Mouse (Mus musculus) ES-Bruce4 (cell line): Measurements from ENCODE around the gene Hnrnpa0. TPM values are rescaled to one million over a fixed set of nuclear protein-coding genes. Genes with fewer than 3 reads are reported as not detected.

ENCODE experiments used
- H3K27ac ChIP-seq: 2 replicates; pipeline ENCODE4 v1.5.1; 2012; ENCODE audit warnings: low read length, inconsistent platforms; ENCODE audit not compliant: insufficient read depth
- H3K27me3 ChIP-seq: 2 replicates; pipeline ENCODE4 v1.6.1; 2012; ENCODE audit warnings: mild to moderate bottlenecking, low read length, inconsistent platforms; ENCODE audit not compliant: control insufficient read depth, poor library complexity, insufficient read depth, severe bottlenecking
- H3K36me3 ChIP-seq: 2 replicates; pipeline ENCODE4 v1.6.1; 2012; ENCODE audit warnings: inconsistent platforms, mild to moderate bottlenecking, low read length, moderate library complexity; ENCODE audit not compliant: control insufficient read depth, poor library complexity, insufficient read depth, severe bottlenecking
- H3K4me1 ChIP-seq: one replicate; pipeline ENCODE4 v1.8.1; 2011; ENCODE audit warnings: low read length; ENCODE audit not compliant: control insufficient read depth, insufficient read depth
- H3K4me3 ChIP-seq: 2 replicates; pipeline ENCODE4 v1.5.1; 2011; ENCODE audit warnings: low read depth, mild to moderate bottlenecking, low read length
- H3K9ac ChIP-seq: 2 replicates; pipeline ENCODE4 v1.6.1; 2012; ENCODE audit warnings: low read depth, mild to moderate bottlenecking, inconsistent platforms; ENCODE audit not compliant: poor library complexity, severe bottlenecking
- H3K9me3 ChIP-seq: replicated peaks from 2 replicates; pipeline ENCODE4 v1.6.1; 2012; ENCODE audit warnings: mild to moderate bottlenecking, low read length, inconsistent platforms; ENCODE audit not compliant: control insufficient read depth, poor library complexity, insufficient read depth, severe bottlenecking
- CTCF ChIP-seq: IDR thresholded peaks from one replicate; pipeline ENCODE4 v1.8.1; 2011; ENCODE audit warnings: low read depth, low read length
- EP300 ChIP-seq: IDR thresholded peaks from 2 replicates; pipeline ENCODE4 v1.6.1; 2011; ENCODE audit warnings: low read depth, low read length; ENCODE audit not compliant: insufficient read depth
- POLR2A ChIP-seq: IDR thresholded peaks from one replicate; pipeline ENCODE4 v1.8.1; 2011; ENCODE audit warnings: low read length; ENCODE audit not compliant: insufficient read depth
- polyA plus RNA-seq: library from polyadenylated mRNA; stranded (reverse); fragments of >200 nt; gene quantifications from 2 replicates; pipeline ENCODE4 v1.2.4, GENCODE M21; 2011; ENCODE audit warnings: low read depth; ENCODE audit not compliant: missing spikeins, insufficient read depth, insufficient read length

Hnrnpa0 gene
- polyA plus RNA-seq, 1 experiment, result 166 TPM

GRCm38 (mm10) chr13:58123381-58123780, 5.0 kb downstream of the Hnrnpa0 start:
- TF ChIP-seq CTCF (no peak), POLR2A (no peak), EP300 (no peak)
- no peaks in the 10 kb centered on the region for H3K27me3 ChIP-seq
- H3K36me3 ChIP-seq, result peaks cover 17% of the 10 kb centered on the region
- H3K27ac ChIP-seq, result no peak overlapping the region
- no peaks in the 10 kb centered on the region for H3K9me3 ChIP-seq
- H3K4me1 ChIP-seq, result no peaks in the 10 kb centered on the region
- no peak overlapping the region for H3K9ac ChIP-seq
- no peak overlapping the region for H3K4me3 ChIP-seq

GRCm38 (mm10) chr13:58122786-58123297, 5.5 kb downstream of the Hnrnpa0 start:
- H3K9me3 ChIP-seq, result no peaks in the 10 kb centered on the region
- TF ChIP-seq CTCF, result no peak
- no peak for TF ChIP-seq EP300
- TF ChIP-seq POLR2A, result no peak

GRCm38 (mm10) chr13:58117318-58118017, 10.9 kb downstream of the Hnrnpa0 start:
- Histone ChIP-seq H3K36me3 (no peaks in the 10 kb centered on the region), H3K27me3 (no peaks in the 10 kb centered on the region)
- TF ChIP-seq CTCF, result peak; percentile 69
- no peak for TF ChIP-seq POLR2A
- no peak for TF ChIP-seq EP300

More at GRCm38 (mm10) chr13:58122786-58123297, 5.5 kb downstream of the Hnrnpa0 start:
- H3K36me3 ChIP-seq, result peaks cover 17% of the 10 kb centered on the region
- H3K4me3 ChIP-seq, result no peak overlapping the region
- no peak overlapping the region for H3K27ac ChIP-seq
- H3K4me1 ChIP-seq, result no peaks in the 10 kb centered on the region
- H3K27me3 ChIP-seq, result no peaks in the 10 kb centered on the region
- no peak overlapping the region for H3K9ac ChIP-seq

GRCm38 (mm10) chr13:58116801-58117200, 11.6 kb downstream of the Hnrnpa0 start:
- H3K4me3 ChIP-seq, result no peak overlapping the region
- H3K4me1 ChIP-seq, result peaks cover 2% of the 10 kb centered on the region
- no peaks in the 10 kb centered on the region for H3K36me3 ChIP-seq
- no peak for TF ChIP-seq POLR2A
- TF ChIP-seq EP300, result no peak
- no peak for TF ChIP-seq CTCF
- no peaks in the 10 kb centered on the region for H3K27me3 ChIP-seq
- H3K9ac ChIP-seq, result no peak overlapping the region
- no peaks in the 10 kb centered on the region for H3K9me3 ChIP-seq
- no peak overlapping the region for H3K27ac ChIP-seq

More at GRCm38 (mm10) chr13:58117318-58118017, 10.9 kb downstream of the Hnrnpa0 start:
- H3K27ac ChIP-seq, result no peak overlapping the region
- H3K4me3 ChIP-seq, result no peak overlapping the region
- H3K4me1 ChIP-seq, result peaks cover 2% of the 10 kb centered on the region
- H3K9me3 ChIP-seq, result no peaks in the 10 kb centered on the region
- H3K9ac ChIP-seq, result no peak overlapping the region

DNA sequence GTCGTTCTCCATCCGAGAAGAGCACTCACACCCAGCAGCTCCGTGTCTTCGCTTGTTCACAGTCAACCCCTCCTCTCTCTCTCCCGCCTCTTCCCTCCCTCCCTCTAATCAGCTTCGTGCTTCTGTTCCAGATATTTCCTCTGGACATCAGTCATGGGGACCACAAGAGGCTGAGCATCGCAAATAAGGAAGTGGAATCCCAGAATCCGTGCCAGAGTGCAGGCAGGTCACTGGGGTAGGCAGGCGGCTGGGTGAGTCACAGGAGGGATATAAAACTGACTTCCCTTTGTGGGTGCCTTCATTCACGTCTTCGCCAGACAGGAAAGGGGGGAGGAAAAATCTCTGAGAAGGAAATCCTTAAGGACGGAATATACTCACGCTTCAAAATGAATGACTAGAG, 13.1 kb downstream of the Hnrnpa0 start:
- no peak overlapping the region for H3K4me3 ChIP-seq
- H3K27me3 ChIP-seq, result no peaks in the 10 kb centered on the region
- no peak overlapping the region for H3K27ac ChIP-seq
- no peak for TF ChIP-seq EP300
- no peak for TF ChIP-seq POLR2A
- TF ChIP-seq CTCF, result no peak
- H3K9ac ChIP-seq, result no peak overlapping the region
- peaks cover 2% of the 10 kb centered on the region for H3K4me1 ChIP-seq
- H3K9me3 ChIP-seq, result no peaks in the 10 kb centered on the region
- H3K36me3 ChIP-seq, result no peaks in the 10 kb centered on the region

DNA sequence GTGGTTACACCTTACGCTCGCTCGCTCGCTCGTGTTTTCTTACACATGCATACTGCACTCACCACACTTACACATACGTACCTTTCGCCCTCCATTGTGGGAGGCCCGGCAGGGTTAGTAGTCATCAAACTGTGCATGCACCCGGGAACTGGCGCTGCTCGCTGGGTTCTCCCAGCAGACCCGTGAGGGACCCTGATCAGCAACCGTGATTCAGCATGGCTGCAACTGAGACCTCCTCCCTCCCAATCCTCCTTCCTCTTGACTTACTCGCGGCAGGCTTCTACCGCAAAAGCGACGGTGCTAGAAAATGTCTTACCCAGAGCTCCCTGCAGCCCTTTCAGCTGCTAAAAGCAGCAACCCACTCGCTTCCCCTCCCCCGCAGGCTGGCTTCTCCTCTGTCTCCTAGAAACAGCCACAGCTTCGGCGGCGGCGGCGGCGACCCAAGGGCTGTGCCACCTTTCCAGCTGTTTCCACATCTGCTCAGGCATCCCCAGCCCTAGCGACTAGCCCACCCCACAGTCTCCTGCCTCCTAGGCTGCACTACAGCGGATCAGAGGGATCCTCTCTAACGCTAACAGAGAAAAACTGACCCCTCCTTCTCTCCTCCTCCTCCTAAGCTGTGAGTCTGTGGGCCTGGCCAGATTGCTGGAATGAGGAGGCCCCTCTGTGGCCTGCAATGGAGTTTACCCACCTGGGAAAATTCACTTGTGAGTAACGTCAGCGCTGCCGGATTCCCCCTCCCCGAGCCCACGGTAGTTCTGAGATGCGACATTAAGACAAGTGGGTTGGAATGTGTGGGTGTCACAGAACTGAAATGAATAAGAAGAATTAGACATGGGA, 15.1 kb downstream of the Hnrnpa0 start, which contains the start of gene Klhl3:
Gene Klhl3 (minus strand): TSS at position 532 of the 840 bp plus-strand sequence.
- Histone ChIP-seq H3K36me3 (no peaks in the 10 kb centered on the region), H3K4me3 (peak within 1 kb of the TSS; percentile 25), H3K27me3 (no peaks in the 10 kb centered on the region), H3K9me3 (no peaks in the 10 kb centered on the region), H3K4me1 (peaks cover 2% of the 10 kb centered on the region), H3K9ac (peak within 1 kb of the TSS; percentile 37; the same call in 1 of the 2 replicates), H3K27ac (no peak within 1 kb of the TSS)
- TF ChIP-seq CTCF (no peak), POLR2A (no peak), EP300 (no peak)
